Mouse (Mus musculus) liver, adult 2 months (tissue): ENCODE measurements around the gene BC028528.
"Not testable (repeated sequence)": the region's sequence is repeated elsewhere in the genome, so short reads cannot be mapped to it uniquely, and the experiment has no call there.

Experiments
- CTCF ChIP-seq: fragments of 200-500 bp; IDR thresholded peaks from 2 replicates; pipeline ENCODE4 v1.5.1; 2011; ENCODE audit warnings: low read depth, low read length, control low read depth
- POLR2A ChIP-seq: fragments of 200-500 bp; IDR thresholded peaks from 2 replicates; pipeline ENCODE4 v1.6.1; 2011; ENCODE audit warnings: low read length, control low read depth; ENCODE audit not compliant: insufficient read depth; ENCODE audit errors: extremely low read depth

- TF ChIP-seq POLR2A, CTCF: not testable (repeated sequence)
Observed at GRCm38 (mm10) chr3:95923429-95923828, 31.6 kb upstream of the BC028528 start.
